Mouse (Mus musculus) midbrain, embryonic 12.5 days (tissue): ENCODE measurements around the gene Lasp1. TPM values are rescaled to one million over a fixed set of nuclear protein-coding genes. Genes with fewer than 3 reads are reported as not detected.
"Not testable (repeated sequence)": the region's sequence is repeated elsewhere in the genome, so short reads cannot be mapped to it uniquely, and the experiment has no call there.

Experiments used
- ATAC-seq: fragments of 200-750 bp; cut with Nextera tagmentation; 2 replicates; pipeline ENCODE4 v1.8.0; 2017; ENCODE audit warnings: low read depth, moderate TSS enrichment, moderate library complexity; ENCODE audit not compliant: low FRiP score
- H3K27ac ChIP-seq: fragments of 300-500 bp; sonication (generic); replicated peaks from 2 replicates; pipeline ENCODE4 v1.5.1; 2016; ENCODE audit warnings: mild to moderate bottlenecking
- H3K27me3 ChIP-seq: fragments of 300-500 bp; sonication (generic); 2 replicates; pipeline ENCODE4 v1.6.1; 2016; ENCODE audit warnings: mild to moderate bottlenecking
- H3K36me3 ChIP-seq: fragments of 300-500 bp; sonication (generic); 2 replicates; pipeline ENCODE4 v1.6.1; 2016
- H3K4me1 ChIP-seq: fragments of 300-500 bp; sonication (generic); 2 replicates; pipeline ENCODE4 v1.6.1; 2016
- H3K4me2 ChIP-seq: fragments of 300-500 bp; sonication (generic); replicated peaks from 2 replicates; pipeline ENCODE4 v1.6.1; 2016; ENCODE audit warnings: mild to moderate bottlenecking, moderate library complexity
- H3K4me3 ChIP-seq: fragments of 300-500 bp; sonication (generic); 2 replicates; pipeline ENCODE4 v1.5.1; 2016; ENCODE audit warnings: mild to moderate bottlenecking
- H3K9ac ChIP-seq: fragments of 300-500 bp; sonication (generic); replicated peaks from 2 replicates; pipeline ENCODE4 v1.6.1; 2016; ENCODE audit warnings: mild to moderate bottlenecking, moderate library complexity
- H3K9me3 ChIP-seq: fragments of 300-500 bp; sonication (generic); 2 replicates; pipeline ENCODE4 v1.6.1; 2016; ENCODE audit warnings: mild to moderate bottlenecking
- WGBS: fragments of 180-500 bp; shearing (Covaris S2); methylation state at CpG from one replicate; pipeline ENCODE4 v1.1.7; 2016; 5-methylcytosine and 5-hydroxymethylcytosine counted together
- polyA plus RNA-seq: library from polyadenylated mRNA; unstranded; fragments of >200 nt; fragmentation: Nextera tagmentation; extraction: Ambion mirVana; gene quantifications from 2 replicates; pipeline ENCODE4 v1.2.1, GENCODE M21; 2016

The Lasp1 gene
- polyA plus RNA-seq, 1 experiment from 2014 or later = 102 TPM

DNA sequence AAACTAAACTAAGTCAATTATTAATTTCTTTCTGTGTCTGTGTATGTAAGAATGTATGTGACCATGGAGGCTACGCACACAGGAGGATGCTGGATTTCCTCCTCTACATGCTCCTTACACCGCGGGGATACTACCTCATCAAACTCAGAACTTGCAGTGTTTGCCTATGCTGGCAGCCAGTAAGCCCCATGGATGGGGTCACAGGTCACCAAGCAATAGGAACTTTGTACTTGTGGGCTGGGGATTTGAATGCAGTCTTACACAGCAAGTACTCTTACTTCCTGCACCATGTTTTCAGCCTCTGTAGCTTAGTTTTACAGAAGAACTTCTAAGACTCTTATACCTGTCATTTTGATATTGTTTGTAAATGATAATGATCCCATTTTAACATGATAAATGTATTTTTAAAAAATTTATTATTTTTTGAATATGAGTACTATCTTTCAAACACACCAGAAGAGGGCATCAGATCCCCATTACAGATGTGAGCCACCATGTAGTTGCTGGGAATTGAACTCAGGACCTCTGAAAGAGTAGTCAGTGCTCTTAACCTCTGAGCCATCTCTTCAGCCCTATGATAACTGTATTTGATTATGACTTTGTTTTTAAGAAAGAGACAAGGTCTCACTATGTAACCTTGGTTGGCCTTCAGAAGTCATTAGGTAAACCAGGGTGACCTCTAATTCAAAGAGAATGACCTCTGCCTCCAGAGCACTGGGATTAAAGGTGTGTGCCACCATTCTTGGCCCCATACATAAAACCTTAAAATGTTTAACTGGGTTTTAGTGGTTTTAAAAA, 67.5 kb downstream of the Lasp1 start:
- Histone ChIP-seq H3K27ac (no peak overlapping the region), H3K9ac (no peak overlapping the region), H3K9me3 (no peaks in the 10 kb centered on the region), H3K4me1 (no peaks in the 10 kb centered on the region), H3K4me3 (no peak overlapping the region), H3K4me2 (no peak overlapping the region), H3K36me3 (no peaks in the 10 kb centered on the region), H3K27me3 (no peaks in the 10 kb centered on the region)
- WGBS = 82% methylated on average over 3 of the region's 3 CpGs
- no peak for ATAC-seq

DNA sequence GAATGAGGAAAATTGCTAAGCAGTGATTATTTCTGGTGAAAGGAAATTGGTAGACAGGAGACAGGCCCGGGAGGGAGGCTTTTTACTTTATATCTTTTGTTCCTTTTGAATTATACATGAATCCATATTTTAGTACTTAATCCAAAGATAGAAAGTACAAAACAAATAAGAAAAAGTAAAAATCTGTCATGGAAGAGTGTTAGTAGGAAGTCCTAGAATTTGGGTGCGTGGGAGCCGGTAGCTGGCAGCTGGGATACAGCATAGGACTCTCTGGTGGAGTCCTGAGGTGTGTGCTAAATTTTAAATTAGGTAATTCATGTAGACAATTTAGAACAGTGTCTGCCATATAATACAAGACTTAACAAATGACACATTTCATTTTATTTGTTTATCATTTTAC, 68.8 kb downstream of the Lasp1 start:
- no peak for ATAC-seq
- Histone ChIP-seq H3K9ac (no peak overlapping the region), H3K27me3 (no peaks in the 10 kb centered on the region), H3K27ac (no peak overlapping the region), H3K4me3 (no peak overlapping the region), H3K4me1 (no peaks in the 10 kb centered on the region), H3K9me3 (no peaks in the 10 kb centered on the region), H3K4me2 (no peak overlapping the region), H3K36me3 (no peaks in the 10 kb centered on the region)
- WGBS = 87% methylated on average over 3 of the region's 3 CpGs

DNA sequence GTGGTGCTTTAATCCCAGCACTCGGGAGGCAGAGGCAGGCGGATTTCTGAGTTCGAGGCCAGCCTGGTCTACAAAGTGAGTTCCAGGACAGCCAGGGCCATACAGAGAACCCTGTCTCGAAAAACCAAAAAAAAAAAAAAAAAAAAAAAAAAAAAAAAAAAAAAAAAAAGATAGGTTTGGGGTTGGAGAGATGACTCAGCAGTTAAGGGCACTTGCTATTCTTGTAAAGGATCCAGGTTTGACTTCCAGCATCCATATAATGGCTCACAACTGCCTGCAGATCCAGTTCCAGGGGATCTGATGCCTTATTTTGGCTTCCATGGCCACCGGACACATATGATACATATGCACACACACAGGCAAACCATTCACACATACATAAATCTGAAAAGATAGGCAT, 73.6 kb downstream of the Lasp1 start:
- not testable (repeated sequence) for H3K27ac ChIP-seq, H3K9me3 ChIP-seq, H3K4me1 ChIP-seq, H3K27me3 ChIP-seq, ATAC-seq, H3K4me3 ChIP-seq, H3K9ac ChIP-seq, H3K36me3 ChIP-seq, H3K4me2 ChIP-seq
- WGBS = 88% methylated on average over 5 of the region's 5 CpGs

DNA sequence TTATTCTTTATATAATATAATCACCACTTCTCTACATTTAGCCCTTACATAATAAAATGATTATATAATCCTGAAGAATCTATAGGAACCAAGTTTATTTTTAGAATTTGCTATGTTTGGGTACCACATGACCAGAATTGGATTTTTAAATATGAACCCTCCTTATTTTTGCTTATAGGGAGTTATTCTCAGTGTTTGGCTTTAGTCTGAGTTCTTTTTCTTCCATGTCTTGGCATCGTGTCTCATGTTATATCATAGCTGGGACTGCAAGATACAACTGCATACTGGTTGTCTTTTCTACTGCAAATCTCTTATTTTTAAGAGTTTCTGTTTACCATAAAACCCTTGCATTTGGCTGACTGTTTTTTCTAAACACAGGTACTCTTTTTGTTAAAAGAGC, 75.6 kb downstream of the Lasp1 start:
- no peaks in the 10 kb centered on the region for H3K36me3 ChIP-seq
- no peaks in the 10 kb centered on the region for H3K9me3 ChIP-seq
- H3K4me1 ChIP-seq = no peaks in the 10 kb centered on the region
- no peak overlapping the region for H3K4me3 ChIP-seq
- ATAC-seq = no peak
- no peak overlapping the region for H3K27ac ChIP-seq
- no peak overlapping the region for H3K4me2 ChIP-seq
- WGBS = 90% methylated on average over 1 of the region's 1 CpGs
- H3K9ac ChIP-seq = no peak overlapping the region
- no peaks in the 10 kb centered on the region for H3K27me3 ChIP-seq

DNA sequence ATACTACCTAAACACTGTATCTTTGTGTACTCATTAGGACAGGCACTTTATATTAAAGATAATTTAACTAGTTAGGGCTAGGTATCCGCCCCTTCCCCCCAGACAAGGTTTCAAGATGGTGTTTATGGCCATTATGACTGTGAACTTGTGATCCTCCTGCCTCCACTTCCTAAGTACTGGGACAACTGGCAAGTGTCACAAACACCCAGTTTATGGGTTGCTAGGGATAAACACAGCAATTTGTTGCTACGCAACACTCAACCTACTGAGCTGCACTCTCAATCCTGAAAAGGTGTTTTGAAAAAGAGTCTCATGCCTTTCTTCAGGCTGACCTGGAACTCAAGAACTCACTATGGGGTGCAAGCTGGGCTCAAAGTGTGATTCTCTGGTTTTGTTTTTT, 78.5 kb downstream of the Lasp1 start:
- Histone ChIP-seq H3K36me3 (no peaks in the 10 kb centered on the region), H3K27ac (no peak overlapping the region), H3K4me1 (no peaks in the 10 kb centered on the region), H3K4me2 (no peak overlapping the region), H3K9me3 (no peaks in the 10 kb centered on the region), H3K4me3 (no peak overlapping the region), H3K27me3 (no peaks in the 10 kb centered on the region), H3K9ac (no peak overlapping the region)
- 85% methylated on average over 2 of the region's 2 CpGs for WGBS
- ATAC-seq = no peak

DNA sequence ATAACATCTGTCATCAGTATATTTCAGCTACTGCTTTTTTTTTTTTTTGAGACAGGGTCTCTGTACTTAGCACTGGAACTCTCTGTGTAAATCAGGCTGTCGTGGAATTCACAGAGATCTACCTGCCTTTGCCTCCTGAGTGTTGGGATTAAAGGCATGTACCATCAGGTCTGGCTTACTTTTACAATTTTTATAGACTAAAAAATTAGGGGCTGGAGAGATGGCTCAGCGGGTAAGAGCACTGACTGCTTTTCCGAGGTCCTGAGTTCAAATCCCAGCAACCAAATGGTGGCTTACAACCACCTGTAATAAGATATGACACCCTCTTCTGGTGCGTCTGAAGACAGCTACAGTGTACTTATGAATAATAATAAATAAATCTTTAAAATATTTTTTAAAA, 81.6 kb downstream of the Lasp1 start:
- H3K9ac ChIP-seq = no peak overlapping the region
- 95% methylated on average over 4 of the region's 4 CpGs for WGBS
- no peak overlapping the region for H3K27ac ChIP-seq
- H3K4me3 ChIP-seq = no peak overlapping the region
- no peak overlapping the region for H3K4me2 ChIP-seq
- no peaks in the 10 kb centered on the region for H3K4me1 ChIP-seq
- H3K9me3 ChIP-seq = no peaks in the 10 kb centered on the region
- ATAC-seq = no peak
- no peaks in the 10 kb centered on the region for H3K36me3 ChIP-seq
- no peaks in the 10 kb centered on the region for H3K27me3 ChIP-seq

DNA sequence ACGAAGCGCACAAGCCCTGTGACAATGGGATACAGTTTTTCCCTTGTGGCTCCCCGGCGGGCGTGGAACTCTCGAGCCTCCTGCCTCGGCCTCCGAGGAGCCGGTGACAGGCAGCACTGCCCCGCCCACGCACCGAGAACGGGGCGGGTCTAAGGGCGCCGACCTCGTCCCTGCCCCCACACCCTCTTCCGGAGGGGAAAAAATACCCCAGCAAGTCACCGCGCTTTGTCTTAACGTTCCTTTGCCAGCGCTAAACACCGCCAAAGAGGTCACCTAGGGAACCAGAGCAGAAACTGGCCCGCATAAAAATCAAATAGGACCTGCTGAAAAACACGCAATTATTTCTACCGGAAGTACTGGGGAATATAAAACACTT, 84.7 kb downstream of the Lasp1 start:
- Histone ChIP-seq H3K36me3 (no peaks in the 10 kb centered on the region), H3K4me3 (peak overlapping the region; percentile 57), H3K9me3 (no peaks in the 10 kb centered on the region), H3K9ac (peak overlapping the region; percentile 48; the same call in 1 of the 2 replicates), H3K4me2 (peak overlapping the region; percentile 61), H3K27ac (peak overlapping the region; percentile 76), H3K4me1 (no peaks in the 10 kb centered on the region), H3K27me3 (no peaks in the 10 kb centered on the region)
- ATAC-seq = peak; percentile 55
- 3% methylated on average over 26 of the region's 26 CpGs for WGBS

DNA sequence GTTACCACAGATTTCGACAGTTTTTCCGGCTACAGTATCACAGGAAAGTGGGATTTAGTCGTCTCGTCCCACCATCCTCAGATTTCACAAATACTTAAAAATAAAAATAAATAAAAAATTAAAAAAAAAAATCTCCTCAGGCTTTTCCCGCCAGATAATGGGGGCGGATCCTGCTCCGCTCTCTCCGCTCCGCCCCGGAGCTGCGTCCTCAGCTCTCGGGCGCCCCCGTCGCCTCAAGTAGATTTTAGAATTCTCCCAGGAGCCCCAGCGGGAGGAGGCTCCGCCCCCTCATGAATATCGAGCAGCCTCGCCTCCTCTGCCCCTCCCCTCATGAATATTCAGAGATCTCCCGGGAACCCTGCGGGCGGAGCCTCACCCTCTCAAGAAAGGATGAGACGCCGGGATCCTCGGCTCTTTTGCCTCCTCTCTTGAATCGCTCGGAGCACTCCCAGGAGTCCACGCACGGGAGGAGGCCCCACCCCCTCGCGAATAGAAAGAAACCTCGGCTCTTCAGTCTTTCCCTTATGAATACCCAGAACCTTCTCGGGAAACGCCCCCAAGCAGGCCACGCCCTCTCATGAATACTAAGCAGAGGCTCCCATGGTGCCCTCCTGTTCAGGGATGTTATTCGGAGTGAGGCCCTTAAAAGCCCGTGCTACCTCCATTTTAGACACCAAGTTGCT, 85.3 kb downstream of the Lasp1 start, which contains the start of gene Fbxo47:
Gene Fbxo47 (minus strand): TSS at position 237 of the 683 bp plus-strand sequence.
- no peaks in the 10 kb centered on the region for H3K4me1 ChIP-seq
- no peaks in the 10 kb centered on the region for H3K36me3 ChIP-seq
- peak within 1 kb of the TSS; percentile 61 for H3K4me2 ChIP-seq
- peak within 1 kb of the TSS; percentile 48; the same call in 1 of the 2 replicates for H3K9ac ChIP-seq
- under 1% methylated on average over 37 of the region's 37 CpGs for WGBS
- H3K27ac ChIP-seq = peak within 1 kb of the TSS; percentile 87
- H3K27me3 ChIP-seq = no peaks in the 10 kb centered on the region
- no peaks in the 10 kb centered on the region for H3K9me3 ChIP-seq
- H3K4me3 ChIP-seq = peak within 1 kb of the TSS; percentile 57
- peak; percentile 95 for ATAC-seq

DNA sequence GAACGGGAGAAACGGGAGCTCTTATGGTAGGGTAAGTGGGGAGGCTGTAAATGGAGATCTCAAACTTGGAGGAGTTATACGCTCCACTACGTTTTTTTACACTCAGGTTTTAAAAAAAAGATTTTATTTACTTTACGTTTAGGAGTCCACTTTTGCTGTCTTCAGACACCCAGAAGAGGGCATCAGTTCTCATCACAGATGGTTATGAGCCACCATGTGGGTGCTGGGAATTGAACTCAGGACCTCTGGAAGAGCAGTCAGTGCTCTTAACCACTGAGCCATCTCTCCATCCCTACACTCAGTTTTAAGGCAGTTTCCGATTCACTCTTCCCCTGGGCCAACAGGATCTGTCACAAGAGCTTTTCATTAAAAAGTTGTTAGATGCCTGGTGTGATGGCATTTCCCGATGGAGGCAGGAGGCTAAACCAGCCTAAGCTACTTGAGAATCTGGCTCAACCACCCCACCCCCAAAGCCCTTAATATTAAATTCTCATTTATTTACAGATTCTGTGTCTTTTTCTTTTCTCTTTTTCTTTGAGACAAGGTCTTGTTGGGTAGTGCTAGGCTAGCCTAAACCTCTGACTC, 85.9 kb downstream of the Lasp1 start:
- peak; percentile 4; the same call in 1 of the 2 replicates for ATAC-seq

DNA sequence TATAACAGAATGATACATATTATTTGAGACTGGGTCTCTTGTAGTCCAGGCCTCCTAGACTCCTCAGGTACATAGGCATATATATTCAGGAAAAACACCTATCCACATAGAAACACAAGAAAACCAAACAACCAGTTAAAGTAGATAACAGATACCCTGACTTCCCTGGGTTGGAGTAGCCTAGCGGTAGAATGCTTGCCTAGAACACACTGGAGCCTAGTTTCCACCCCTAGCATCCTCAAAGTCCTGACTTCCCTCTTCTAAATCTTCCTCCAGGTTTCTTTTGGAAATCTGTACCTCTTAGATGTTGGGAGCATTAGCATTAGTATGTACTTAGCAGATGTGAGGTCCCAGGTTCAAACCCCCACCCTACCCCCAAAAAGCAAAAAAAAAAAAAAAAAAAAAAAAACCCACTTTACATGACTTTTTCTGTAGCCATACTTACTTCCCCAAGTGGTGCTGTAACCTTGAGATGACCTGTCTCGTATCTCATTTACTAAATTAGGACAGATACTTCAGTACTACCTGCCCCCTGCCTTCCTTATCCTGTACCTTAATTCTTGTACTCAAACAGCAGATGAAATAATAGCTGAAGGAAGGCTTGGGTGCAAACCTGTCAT, 86.6 kb downstream of the Lasp1 start:
- Histone ChIP-seq H3K27ac (no peak overlapping the region), H3K36me3 (no peaks in the 10 kb centered on the region), H3K4me2 (0 out of 2 replicates have a peak overlapping the region, but pooled peaks have one; percentile 61), H3K9me3 (no peaks in the 10 kb centered on the region), H3K4me1 (no peaks in the 10 kb centered on the region), H3K4me3 (no peak overlapping the region), H3K27me3 (no peaks in the 10 kb centered on the region), H3K9ac (no peak overlapping the region)
- ATAC-seq = no peak
- WGBS = 95% methylated on average over 2 of the region's 2 CpGs

More for the DNA sequence above, 85.9 kb downstream of the Lasp1 start:
- Histone ChIP-seq H3K9me3 (no peaks in the 10 kb centered on the region), H3K4me2 (peak overlapping the region; percentile 61), H3K4me3 (peak overlapping the region; percentile 57), H3K27me3 (no peaks in the 10 kb centered on the region), H3K27ac (peak overlapping the region; percentile 87), H3K36me3 (no peaks in the 10 kb centered on the region), H3K9ac (peak overlapping the region; percentile 8; the same call in 1 of the 2 replicates), H3K4me1 (no peaks in the 10 kb centered on the region)
- WGBS = 21% methylated on average over 7 of the region's 7 CpGs
